Mouse (Mus musculus): ENCODE data around the gene Pappa2.

The Pappa2 gene

DNA sequence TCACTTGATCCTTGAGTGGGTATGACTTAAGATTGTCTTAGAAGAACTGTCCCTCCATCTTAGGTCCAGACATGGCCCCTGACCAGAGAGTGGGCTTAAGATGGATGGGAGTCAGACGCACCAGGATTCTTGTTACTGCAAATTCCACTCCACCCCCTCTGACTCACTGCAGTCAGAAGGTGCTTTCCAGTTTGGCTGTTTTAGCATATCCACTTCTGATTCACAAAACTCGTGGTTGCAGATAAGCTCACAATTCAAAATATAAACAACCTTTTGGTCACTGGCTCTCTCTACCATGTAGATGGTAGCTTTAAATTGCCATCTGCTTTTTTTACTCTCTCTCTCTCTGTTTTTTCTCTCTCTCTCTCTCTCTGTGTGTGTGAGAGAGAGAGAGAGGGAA lies 214.4 kb downstream of the Pappa2 start:
- DNase-seq (ENCODE audit: low spot score in 2 of 2): no peak

DNA sequence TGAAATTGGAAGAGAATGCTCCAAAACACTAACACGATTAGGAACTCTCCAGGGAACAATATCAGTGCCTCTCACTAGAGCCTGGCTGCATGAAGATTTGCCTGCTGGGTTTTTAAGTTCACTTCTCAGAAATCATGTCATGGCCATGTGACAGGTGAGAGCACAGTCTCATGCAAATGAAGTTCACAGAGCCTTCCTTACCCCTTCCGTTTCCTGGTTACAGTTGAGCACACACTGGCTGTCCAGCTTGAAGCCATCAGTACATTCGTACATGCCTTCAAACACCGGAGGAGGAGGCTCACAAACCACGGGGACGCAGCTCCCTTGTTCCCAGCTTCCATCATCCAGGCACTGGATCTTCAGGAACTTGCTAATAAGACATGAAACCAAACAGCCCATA lies 215.6 kb downstream of the Pappa2 start:
- no peak for DNase-seq (ENCODE audit: low spot score in 2 of 2)

GRCm38 (mm10) chr1:158764211-158764610 lies 216.1 kb downstream of the Pappa2 start:
- DNase-seq (ENCODE audit: low spot score in 2 of 2): no peak

DNA sequence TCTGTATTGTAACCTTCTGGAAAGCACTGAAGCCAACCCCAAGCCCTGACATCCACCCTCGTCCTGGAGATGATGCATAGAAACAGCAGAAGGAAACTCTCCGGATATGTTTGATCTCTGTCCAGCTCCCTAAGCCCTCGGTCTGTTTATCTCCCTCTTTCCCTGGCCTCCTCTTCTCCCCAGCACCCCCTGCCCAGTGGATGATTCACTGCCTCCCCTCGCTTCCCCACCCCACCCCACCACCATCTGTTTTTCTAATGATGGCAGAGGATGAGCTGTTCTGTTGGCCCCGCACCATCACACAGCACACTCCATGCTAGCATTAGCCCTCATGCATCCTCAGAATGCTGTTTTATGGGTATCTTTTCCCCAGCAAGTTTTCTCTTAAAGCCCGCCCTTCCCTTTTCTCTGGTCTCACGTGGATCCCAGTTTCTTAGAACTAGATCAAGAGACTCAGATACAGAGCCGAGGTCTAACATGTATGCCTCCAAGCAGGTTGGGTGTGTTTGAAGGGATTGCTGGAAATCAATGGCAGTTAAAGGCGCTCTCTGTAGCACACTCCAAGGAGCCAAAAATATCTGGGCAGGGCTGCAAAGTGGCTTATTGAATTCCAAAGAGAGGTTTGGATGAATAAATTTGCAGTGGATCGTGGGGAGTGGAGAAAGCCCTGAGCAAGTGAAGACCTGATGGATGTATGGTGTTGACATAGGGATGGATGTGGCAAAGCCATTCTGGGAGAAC lies 231.8 kb downstream of the Pappa2 start:
- no peak for DNase-seq (ENCODE audit: low spot score in 2 of 2)

GRCm38 (mm10) chr1:158741449-158741848 lies 238.8 kb downstream of the Pappa2 start:
- DNase-seq (ENCODE audit: low spot score in 2 of 2): no peak

DNA sequence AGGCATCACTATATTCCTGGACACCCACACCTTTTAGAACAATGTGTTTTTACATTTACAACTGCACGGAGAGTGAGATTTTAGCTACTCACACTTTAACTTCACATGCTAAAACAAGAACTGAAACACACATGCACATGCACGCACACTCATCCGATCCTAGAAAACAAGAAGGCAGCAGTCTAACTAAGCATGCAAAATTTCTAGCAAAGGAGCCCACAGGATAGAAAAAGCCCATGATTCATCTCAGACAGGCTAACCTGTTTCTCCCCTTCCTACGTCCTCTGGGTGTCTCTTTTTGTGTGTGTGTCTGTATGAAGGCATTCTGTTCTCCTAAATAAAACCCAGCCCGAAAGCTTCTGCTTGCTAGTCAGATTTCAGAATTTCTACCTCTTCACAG lies 239.3 kb downstream of the Pappa2 start:
- DNase-seq (ENCODE audit: low spot score in 2 of 2): no peak

GRCm38 (mm10) chr1:158740161-158740766 lies 240.0 kb downstream of the Pappa2 start:
- no peak for DNase-seq (ENCODE audit: low spot score in 2 of 2)

GRCm38 (mm10) chr1:158739132-158739919 lies 241.0 kb downstream of the Pappa2 start:
- no peak for DNase-seq (ENCODE audit: low spot score in 2 of 2)

GRCm38 (mm10) chr1:158732868-158733496 lies 247.3 kb downstream of the Pappa2 start:
- peak; percentile 8 to 36 for DNase-seq (ENCODE audit: low spot score in 2 of 2)

- DNase-seq (ENCODE audit: low spot score in 2 of 2): peak in 1 of 2 experiments; percentile 34
Measured at GRCm38 (mm10) chr1:158713301-158714095, 266.8 kb downstream of the Pappa2 start.

DNA sequence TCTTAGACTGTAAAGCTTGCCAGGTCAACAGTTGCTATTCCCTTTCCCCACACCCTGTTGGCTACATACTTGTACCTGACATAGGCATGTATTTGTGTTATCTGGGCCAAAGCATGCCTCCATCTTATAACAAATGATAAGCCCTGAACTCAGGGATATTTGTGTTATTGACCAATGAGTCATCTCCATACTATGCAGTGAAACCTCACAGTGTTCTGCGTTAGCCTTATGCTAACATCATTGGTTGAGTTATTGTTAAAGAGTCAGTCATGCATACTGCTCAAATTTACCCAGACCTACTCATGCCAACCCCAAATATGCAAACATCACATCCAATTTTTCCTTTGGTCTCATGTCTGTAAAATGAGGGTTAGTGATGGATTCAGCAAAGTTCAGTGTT lies 279.0 kb downstream of the Pappa2 start:
- no peak for DNase-seq (ENCODE audit: low spot score in 2 of 2)

DNA sequence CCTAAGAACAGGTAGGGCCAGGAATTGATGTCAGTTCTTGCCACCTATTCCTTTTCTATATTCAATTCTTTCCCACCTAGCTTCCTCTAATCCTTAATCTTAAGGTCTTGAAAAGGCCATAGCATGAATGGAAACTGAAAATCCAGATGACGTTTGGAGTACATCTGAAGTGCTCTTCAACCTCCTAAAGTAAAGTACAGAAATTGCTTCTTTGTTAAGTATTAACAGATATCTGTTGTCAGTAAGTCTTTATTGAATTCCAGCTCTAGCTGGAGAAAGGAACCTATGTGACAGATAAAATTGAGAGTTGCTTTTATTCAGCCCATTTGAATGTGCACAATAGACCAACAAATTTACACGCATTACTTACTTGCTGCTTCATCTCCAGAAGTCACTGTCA lies 280.1 kb downstream of the Pappa2 start:
- DNase-seq (ENCODE audit: low spot score in 2 of 2): no peak

DNA sequence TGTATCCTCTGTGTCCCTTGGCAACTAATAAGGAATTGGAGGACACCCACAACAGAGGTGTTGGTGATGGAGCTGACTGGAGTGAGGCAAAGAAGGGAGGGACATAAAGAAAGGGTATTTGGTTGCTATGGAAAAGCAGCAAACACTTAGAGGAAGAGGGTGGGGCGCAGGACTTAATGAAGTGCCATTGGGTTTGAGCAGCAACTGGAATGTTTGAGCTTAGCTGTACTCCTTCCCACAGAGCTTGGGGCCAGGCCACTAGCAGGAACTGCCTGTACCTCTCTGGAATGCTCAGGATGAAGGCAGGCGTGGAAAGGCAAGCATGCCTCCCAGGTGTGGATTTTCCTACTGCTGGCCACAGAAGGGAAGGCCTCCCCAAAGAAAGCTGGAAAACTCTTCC lies 281.0 kb downstream of the Pappa2 start:
- no peak for DNase-seq (ENCODE audit: low spot score in 2 of 2)

- DNase-seq (ENCODE audit: low spot score in 2 of 2): no peak
Measured at GRCm38 (mm10) chr1:158697859-158698569, 282.3 kb downstream of the Pappa2 start.

DNA sequence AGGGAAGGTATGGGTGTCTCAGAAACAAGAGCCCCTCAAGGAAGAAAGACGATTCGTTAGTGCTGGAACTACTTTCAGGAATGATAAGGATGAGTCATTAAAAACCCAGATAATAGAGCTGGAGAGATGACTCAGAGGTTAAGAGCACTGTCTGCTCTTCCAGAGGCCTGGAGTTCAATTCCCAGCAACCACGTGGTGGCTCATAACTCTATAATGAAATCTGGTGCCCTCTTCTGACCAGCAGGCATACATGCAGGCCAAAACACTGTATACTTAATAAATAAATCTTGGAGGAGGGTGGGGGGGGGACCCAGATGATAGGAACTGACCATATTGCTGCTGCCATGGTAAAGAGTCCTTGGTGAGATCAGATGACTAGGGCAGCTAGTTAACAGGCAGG lies 282.9 kb downstream of the Pappa2 start:
- no peak for DNase-seq (ENCODE audit: low spot score in 2 of 2)

DNA sequence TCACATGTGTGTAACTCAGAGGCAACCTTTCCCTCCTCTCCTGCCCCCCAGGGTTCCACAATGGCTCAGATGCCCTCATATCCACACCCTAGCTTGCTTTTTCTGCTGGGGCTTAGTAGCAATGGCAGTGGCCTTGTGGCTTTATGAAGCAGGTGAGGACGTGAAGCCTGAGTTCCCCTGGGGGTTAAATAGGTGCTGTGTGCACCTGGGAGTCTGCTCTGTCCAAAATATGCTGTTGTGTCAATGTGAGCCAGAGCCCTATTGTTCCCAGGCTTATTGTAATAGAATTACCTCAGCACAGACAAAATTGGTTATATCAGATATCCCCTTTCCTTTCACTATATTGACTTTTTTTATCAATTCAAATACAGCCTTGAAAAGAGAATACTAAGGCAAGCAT lies 292.6 kb downstream of the Pappa2 start:
- DNase-seq (ENCODE audit: low spot score in 2 of 2): no peak

DNA sequence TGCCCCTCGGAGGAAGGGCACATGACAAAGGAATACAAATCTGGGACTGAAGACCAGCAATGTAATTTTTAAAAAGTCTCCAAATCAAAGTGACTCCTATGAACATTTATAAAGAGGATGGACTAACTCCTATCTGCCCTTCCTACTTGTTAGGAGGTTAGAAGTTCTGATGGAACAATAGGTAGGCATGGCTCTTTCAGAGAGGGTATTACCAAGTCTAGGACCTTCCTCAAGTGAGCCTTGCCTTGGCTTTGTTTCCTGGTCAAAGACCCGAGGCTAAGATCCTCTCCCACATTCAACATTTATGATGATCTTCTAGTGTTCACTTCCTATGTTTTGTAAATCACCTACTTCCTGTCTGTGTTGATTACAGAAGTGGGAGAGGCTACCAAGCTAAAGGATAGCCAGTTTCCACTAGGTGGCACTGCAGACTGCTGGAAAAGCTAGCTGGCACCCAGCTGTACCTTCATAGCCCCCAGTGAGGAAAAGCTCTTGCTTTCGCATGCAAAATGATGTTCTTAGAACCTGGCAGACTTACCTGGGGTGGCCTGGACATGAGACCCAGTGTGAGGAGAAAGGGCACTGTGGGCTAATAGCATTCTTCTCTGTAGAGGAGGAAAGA lies 310.2 kb downstream of the Pappa2 start:
- DNase-seq (ENCODE audit: low spot score in 2 of 2): peak in 1 of 2 experiments; percentile 33

- no peak for DNase-seq (ENCODE audit: low spot score in 2 of 2)
Measured at GRCm38 (mm10) chr1:158666001-158666400, 314.3 kb downstream of the Pappa2 start.

Measured in frontal cortex, postnatal 10 days (tissue).